Mouse (Mus musculus) G1E (cell line): ENCODE results near the gene 9530077C05Rik.

ENCODE experiments used
- CTCF ChIP-seq: IDR thresholded peaks from 2 replicates; pipeline ENCODE4 v1.5.1; 2012; ENCODE audit warnings: low read depth, low read length, inconsistent platforms, mixed read lengths
- GATA1 ChIP-seq: IDR thresholded peaks from 2 replicates; pipeline ENCODE4 v1.6.1; 2012; ENCODE audit warnings: borderline replicate concordance, low read length, inconsistent platforms, mixed read lengths

GRCm38 (mm10) chr9:22433221-22433620 lies 21.9 kb downstream of the 9530077C05Rik start:
- TF ChIP-seq CTCF = no peak
- TF ChIP-seq GATA1 = no peak
